Mouse (Mus musculus): ENCODE measurements around the gene Chil1. TPM values are rescaled to one million over a fixed set of nuclear protein-coding genes. Genes with fewer than 3 reads are reported as not detected.

The Chil1 gene
- polyA plus RNA-seq (2015; fragmentation: Nextera tagmentation; extraction: Ambion mirVana), result 0.43 and 0.57 TPM in 2 replicates

GRCm38 (mm10) chr1:134182025-134182424, at the start of gene Chil1:
TSS of gene Chil1 (plus strand) at chr1:134182176.
- 54% methylated on average over 4 of the region's 4 CpGs for WGBS
- no peak within 1 kb of the TSS for H3K9ac ChIP-seq (ENCODE audit: low read depth, low read length)
- H3K27ac ChIP-seq (ENCODE audit: low read length), result no peak within 1 kb of the TSS
- no peaks in the 10 kb centered on the region for H3K4me1 ChIP-seq (ENCODE audit: control insufficient read depth, insufficient read depth, low read length)
- H3K9me3 ChIP-seq (ENCODE audit: control insufficient read depth, low read length), result no peaks in the 10 kb centered on the region
- H3K27me3 ChIP-seq (replicated peaks; ENCODE audit: control insufficient read depth, insufficient read depth, low read length), result no peaks in the 10 kb centered on the region
- H3K4me2 ChIP-seq (ENCODE audit: low read depth, low read length), result no peak within 1 kb of the TSS
- no peaks in the 10 kb centered on the region for H3K36me3 ChIP-seq (ENCODE audit: control insufficient read depth, insufficient read depth, low read length)
- ATAC-seq, result no peak
- no peak within 1 kb of the TSS for H3K4me3 ChIP-seq (ENCODE audit: low read length)

GRCm38 (mm10) chr1:134133316-134133715, 48.7 kb upstream of the Chil1 start:
- 61% methylated on average over 11 of the region's 11 CpGs for WGBS
- no peak overlapping the region for H3K4me2 ChIP-seq (ENCODE audit: low read depth, low read length)
- no peak for ATAC-seq

GRCm38 (mm10) chr1:134136351-134136750, 45.6 kb upstream of the Chil1 start:
- H3K4me2 ChIP-seq (ENCODE audit: low read depth, low read length), result no peak overlapping the region
- no peak overlapping the region for H3K9ac ChIP-seq (ENCODE audit: low read depth, low read length)
- H3K9me3 ChIP-seq (ENCODE audit: control insufficient read depth, low read length), result no peaks in the 10 kb centered on the region
- ATAC-seq, result no peak
- no peaks in the 10 kb centered on the region for H3K27me3 ChIP-seq (replicated peaks; ENCODE audit: control insufficient read depth, insufficient read depth, low read length)
- no peaks in the 10 kb centered on the region for H3K4me1 ChIP-seq (ENCODE audit: control insufficient read depth, insufficient read depth, low read length)
- H3K36me3 ChIP-seq (ENCODE audit: control insufficient read depth, insufficient read depth, low read length), result no peaks in the 10 kb centered on the region
- H3K4me3 ChIP-seq (ENCODE audit: low read length), result no peak overlapping the region
- no peak overlapping the region for H3K27ac ChIP-seq (ENCODE audit: low read length)
- 64% methylated on average over 3 of the region's 3 CpGs for WGBS

More at GRCm38 (mm10) chr1:134133316-134133715, 48.7 kb upstream of the Chil1 start:
- Histone ChIP-seq H3K4me3 (ENCODE audit: low read length) (no peak overlapping the region), H3K27me3 (replicated peaks; ENCODE audit: control insufficient read depth, insufficient read depth, low read length) (no peaks in the 10 kb centered on the region), H3K27ac (ENCODE audit: low read length) (no peak overlapping the region), H3K36me3 (ENCODE audit: control insufficient read depth, insufficient read depth, low read length) (no peaks in the 10 kb centered on the region), H3K9me3 (ENCODE audit: control insufficient read depth, low read length) (no peaks in the 10 kb centered on the region), H3K9ac (ENCODE audit: low read depth, low read length) (no peak overlapping the region), H3K4me1 (ENCODE audit: control insufficient read depth, insufficient read depth, low read length) (no peaks in the 10 kb centered on the region)

GRCm38 (mm10) chr1:134138424-134138823, 43.6 kb upstream of the Chil1 start:
- Histone ChIP-seq H3K9me3 (ENCODE audit: control insufficient read depth, low read length) (no peaks in the 10 kb centered on the region), H3K9ac (ENCODE audit: low read depth, low read length) (no peak overlapping the region), H3K4me1 (ENCODE audit: control insufficient read depth, insufficient read depth, low read length) (no peaks in the 10 kb centered on the region), H3K4me2 (ENCODE audit: low read depth, low read length) (no peak overlapping the region), H3K36me3 (ENCODE audit: control insufficient read depth, insufficient read depth, low read length) (no peaks in the 10 kb centered on the region), H3K27ac (ENCODE audit: low read length) (no peak overlapping the region), H3K4me3 (ENCODE audit: low read length) (no peak overlapping the region), H3K27me3 (replicated peaks; ENCODE audit: control insufficient read depth, insufficient read depth, low read length) (no peaks in the 10 kb centered on the region)
- 79% methylated on average over 9 of the region's 9 CpGs for WGBS
- no peak for ATAC-seq

GRCm38 (mm10) chr1:134142363-134142794, 39.6 kb upstream of the Chil1 start:
- WGBS, result 58% methylated on average over 4 of the region's 4 CpGs
- H3K27me3 ChIP-seq (replicated peaks; ENCODE audit: control insufficient read depth, insufficient read depth, low read length), result no peaks in the 10 kb centered on the region
- no peak for ATAC-seq
- H3K4me3 ChIP-seq (ENCODE audit: low read length), result no peak overlapping the region
- H3K4me2 ChIP-seq (ENCODE audit: low read depth, low read length), result no peak overlapping the region
- no peaks in the 10 kb centered on the region for H3K9me3 ChIP-seq (ENCODE audit: control insufficient read depth, low read length)
- H3K36me3 ChIP-seq (ENCODE audit: control insufficient read depth, insufficient read depth, low read length), result no peaks in the 10 kb centered on the region
- H3K4me1 ChIP-seq (ENCODE audit: control insufficient read depth, insufficient read depth, low read length), result no peaks in the 10 kb centered on the region
- no peak overlapping the region for H3K9ac ChIP-seq (ENCODE audit: low read depth, low read length)
- H3K27ac ChIP-seq (ENCODE audit: low read length), result no peak overlapping the region

GRCm38 (mm10) chr1:134146066-134146465, 35.9 kb upstream of the Chil1 start:
- Histone ChIP-seq H3K4me1 (ENCODE audit: control insufficient read depth, insufficient read depth, low read length) (no peaks in the 10 kb centered on the region), H3K27ac (ENCODE audit: low read length) (no peak overlapping the region), H3K9ac (ENCODE audit: low read depth, low read length) (no peak overlapping the region), H3K27me3 (replicated peaks; ENCODE audit: control insufficient read depth, insufficient read depth, low read length) (no peaks in the 10 kb centered on the region), H3K36me3 (ENCODE audit: control insufficient read depth, insufficient read depth, low read length) (no peaks in the 10 kb centered on the region), H3K9me3 (ENCODE audit: control insufficient read depth, low read length) (no peaks in the 10 kb centered on the region), H3K4me3 (ENCODE audit: low read length) (no peak overlapping the region), H3K4me2 (ENCODE audit: low read depth, low read length) (no peak overlapping the region)
- no peak for ATAC-seq
- 85% methylated on average over 8 of the region's 8 CpGs for WGBS

- ATAC-seq, result no peak
Observed at GRCm38 (mm10) chr1:134150076-134150475, 31.9 kb upstream of the Chil1 start.

GRCm38 (mm10) chr1:134150745-134151144, 31.2 kb upstream of the Chil1 start:
- Histone ChIP-seq H3K9me3 (ENCODE audit: control insufficient read depth, low read length) (no peaks in the 10 kb centered on the region), H3K9ac (ENCODE audit: low read depth, low read length) (no peak overlapping the region), H3K4me1 (ENCODE audit: control insufficient read depth, insufficient read depth, low read length) (0 out of 2 replicates have a peak, but pooled peaks cover 2% of the 10 kb centered on the region), H3K36me3 (ENCODE audit: control insufficient read depth, insufficient read depth, low read length) (no peaks in the 10 kb centered on the region), H3K27me3 (replicated peaks; ENCODE audit: control insufficient read depth, insufficient read depth, low read length) (no peaks in the 10 kb centered on the region), H3K4me3 (ENCODE audit: low read length) (no peak overlapping the region), H3K4me2 (ENCODE audit: low read depth, low read length) (no peak overlapping the region), H3K27ac (ENCODE audit: low read length) (no peak overlapping the region)
- ATAC-seq, result no peak
- 88% methylated on average over 9 of the region's 9 CpGs for WGBS

More at GRCm38 (mm10) chr1:134150076-134150475, 31.9 kb upstream of the Chil1 start:
- no peaks in the 10 kb centered on the region for H3K36me3 ChIP-seq (ENCODE audit: control insufficient read depth, insufficient read depth, low read length)
- 0 out of 2 replicates have a peak, but pooled peaks cover 2% of the 10 kb centered on the region for H3K4me1 ChIP-seq (ENCODE audit: control insufficient read depth, insufficient read depth, low read length)
- no peak overlapping the region for H3K4me3 ChIP-seq (ENCODE audit: low read length)
- no peaks in the 10 kb centered on the region for H3K9me3 ChIP-seq (ENCODE audit: control insufficient read depth, low read length)
- 59% methylated on average over 8 of the region's 8 CpGs for WGBS
- H3K27me3 ChIP-seq (replicated peaks; ENCODE audit: control insufficient read depth, insufficient read depth, low read length), result no peaks in the 10 kb centered on the region
- no peak overlapping the region for H3K27ac ChIP-seq (ENCODE audit: low read length)
- H3K9ac ChIP-seq (ENCODE audit: low read depth, low read length), result no peak overlapping the region
- H3K4me2 ChIP-seq (ENCODE audit: low read depth, low read length), result no peak overlapping the region

- H3K27me3 ChIP-seq (replicated peaks; ENCODE audit: control insufficient read depth, insufficient read depth, low read length), result no peaks in the 10 kb centered on the region
- 33% methylated on average over 13 of the region's 13 CpGs for WGBS
- no peak overlapping the region for H3K4me2 ChIP-seq (ENCODE audit: low read depth, low read length)
- no peak overlapping the region for H3K27ac ChIP-seq (ENCODE audit: low read length)
- no peak overlapping the region for H3K4me3 ChIP-seq (ENCODE audit: low read length)
- no peaks in the 10 kb centered on the region for H3K36me3 ChIP-seq (ENCODE audit: control insufficient read depth, insufficient read depth, low read length)
- H3K9ac ChIP-seq (ENCODE audit: low read depth, low read length), result no peak overlapping the region
- H3K4me1 ChIP-seq (ENCODE audit: control insufficient read depth, insufficient read depth, low read length), result 0 out of 2 replicates have a peak, but pooled peaks cover 2% of the 10 kb centered on the region
- ATAC-seq, result peak; percentile 80
- no peaks in the 10 kb centered on the region for H3K9me3 ChIP-seq (ENCODE audit: control insufficient read depth, low read length)
Observed at GRCm38 (mm10) chr1:134151655-134152412, 30.1 kb upstream of the Chil1 start.

Measured in intestine, embryonic 16.5 days (tissue).